Mouse (Mus musculus) bone marrow, adult 2 months (tissue): ENCODE data around the gene Pxdc1. TPM values are rescaled to one million over a fixed set of nuclear protein-coding genes. Genes with fewer than 3 reads are reported as not detected.

Source experiments
- H3K27ac ChIP-seq: fragments of 200-500 bp; 2 replicates; pipeline ENCODE4 v1.5.1; 2012; ENCODE audit warnings: low read depth, mild to moderate bottlenecking, control low read depth, inconsistent platforms, low read length; ENCODE audit not compliant: control insufficient read depth, poor library complexity, insufficient read depth
- H3K4me1 ChIP-seq: fragments of 200-500 bp; 2 replicates; pipeline ENCODE4 v1.6.1; 2011; ENCODE audit warnings: low read length; ENCODE audit not compliant: control insufficient read depth, insufficient read depth
- H3K4me3 ChIP-seq: fragments of 200-500 bp; replicated peaks from 2 replicates; pipeline ENCODE3; 2011; ENCODE audit warnings: mild to moderate bottlenecking, low read depth, low read length, control low read depth; ENCODE audit not compliant: control insufficient read depth
- CTCF ChIP-seq: fragments of 200-500 bp; IDR thresholded peaks from 2 replicates; pipeline ENCODE4 v1.5.1; 2011; ENCODE audit warnings: low read length, control low read depth; ENCODE audit not compliant: control insufficient read depth, insufficient read depth
- POLR2A ChIP-seq: fragments of 200-500 bp; IDR thresholded peaks from 2 replicates; pipeline ENCODE4 v1.6.1; 2011; ENCODE audit warnings: low read depth, mild to moderate bottlenecking, control low read depth, low read length, borderline replicate concordance; ENCODE audit not compliant: control insufficient read depth
- WGBS: fragments of 180-500 bp; shearing (Covaris S2); methylation state at CpG from one replicate; pipeline ENCODE4 v1.1.7; 2018; 5-methylcytosine and 5-hydroxymethylcytosine counted together
- polyA plus RNA-seq: library from polyadenylated mRNA; stranded (reverse); fragments of >200 nt; gene quantifications from 2 replicates; pipeline ENCODE4 v1.2.4, GENCODE M21; 2011; ENCODE audit warnings: low replicate concordance; ENCODE audit not compliant: missing spikeins, insufficient read depth, insufficient read length

The Pxdc1 gene
- polyA plus RNA-seq, 1 experiment, result 5.0 TPM

GRCm38 (mm10) chr13:34683270-34683669, 30.0 kb upstream of the Pxdc1 start:
- WGBS, result 79% methylated on average over 9 of the region's 9 CpGs
- no peak overlapping the region for H3K4me3 ChIP-seq

GRCm38 (mm10) chr13:34676507-34676906, 23.2 kb upstream of the Pxdc1 start:
- TF ChIP-seq POLR2A, result no peak
- TF ChIP-seq CTCF, result no peak
- no peak overlapping the region for H3K4me3 ChIP-seq
- 66% methylated on average over 5 of the region's 5 CpGs for WGBS
- no peaks in the 10 kb centered on the region; the same call in 1 of the 2 replicates for H3K4me1 ChIP-seq
- H3K27ac ChIP-seq, result no peak overlapping the region

More at GRCm38 (mm10) chr13:34683270-34683669, 30.0 kb upstream of the Pxdc1 start:
- TF ChIP-seq CTCF, result no peak
- no peak for TF ChIP-seq POLR2A
- Histone ChIP-seq H3K4me1 (no peaks in the 10 kb centered on the region; the same call in 1 of the 2 replicates), H3K27ac (no peak overlapping the region)

- Histone ChIP-seq H3K27ac (no peak overlapping the region), H3K4me1 (no peaks in the 10 kb centered on the region; the same call in 1 of the 2 replicates), H3K4me3 (no peak overlapping the region)
- WGBS, result 59% methylated on average over 7 of the region's 7 CpGs
- no peak for TF ChIP-seq POLR2A
- no peak for TF ChIP-seq CTCF
Measured at GRCm38 (mm10) chr13:34675847-34676383, 22.6 kb upstream of the Pxdc1 start.

DNA sequence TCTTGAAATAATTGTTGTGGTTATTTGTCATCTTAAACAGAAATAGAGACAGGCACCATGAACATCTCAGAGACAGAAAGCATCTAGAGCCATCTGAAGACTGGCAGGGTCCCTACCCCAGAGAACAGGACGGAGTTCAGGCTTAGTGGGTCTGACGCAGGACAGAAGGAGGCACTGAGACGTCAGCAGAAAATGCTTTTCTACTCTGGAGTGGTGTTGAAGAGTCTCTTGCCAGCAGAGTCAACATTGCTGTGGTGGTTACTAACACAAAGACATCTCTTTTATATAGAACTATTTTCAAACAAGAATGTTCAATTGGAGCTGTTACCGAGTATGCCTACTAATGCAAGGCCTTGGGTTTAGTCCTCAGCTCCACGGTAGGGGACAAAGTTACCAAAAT, 20.1 kb upstream of the Pxdc1 start:
- H3K4me1 ChIP-seq, result no peaks in the 10 kb centered on the region; the same call in 1 of the 2 replicates
- no peak for TF ChIP-seq POLR2A
- no peak for TF ChIP-seq CTCF
- 82% methylated on average over 5 of the region's 5 CpGs for WGBS
- no peak overlapping the region for H3K27ac ChIP-seq
- no peak overlapping the region for H3K4me3 ChIP-seq

DNA sequence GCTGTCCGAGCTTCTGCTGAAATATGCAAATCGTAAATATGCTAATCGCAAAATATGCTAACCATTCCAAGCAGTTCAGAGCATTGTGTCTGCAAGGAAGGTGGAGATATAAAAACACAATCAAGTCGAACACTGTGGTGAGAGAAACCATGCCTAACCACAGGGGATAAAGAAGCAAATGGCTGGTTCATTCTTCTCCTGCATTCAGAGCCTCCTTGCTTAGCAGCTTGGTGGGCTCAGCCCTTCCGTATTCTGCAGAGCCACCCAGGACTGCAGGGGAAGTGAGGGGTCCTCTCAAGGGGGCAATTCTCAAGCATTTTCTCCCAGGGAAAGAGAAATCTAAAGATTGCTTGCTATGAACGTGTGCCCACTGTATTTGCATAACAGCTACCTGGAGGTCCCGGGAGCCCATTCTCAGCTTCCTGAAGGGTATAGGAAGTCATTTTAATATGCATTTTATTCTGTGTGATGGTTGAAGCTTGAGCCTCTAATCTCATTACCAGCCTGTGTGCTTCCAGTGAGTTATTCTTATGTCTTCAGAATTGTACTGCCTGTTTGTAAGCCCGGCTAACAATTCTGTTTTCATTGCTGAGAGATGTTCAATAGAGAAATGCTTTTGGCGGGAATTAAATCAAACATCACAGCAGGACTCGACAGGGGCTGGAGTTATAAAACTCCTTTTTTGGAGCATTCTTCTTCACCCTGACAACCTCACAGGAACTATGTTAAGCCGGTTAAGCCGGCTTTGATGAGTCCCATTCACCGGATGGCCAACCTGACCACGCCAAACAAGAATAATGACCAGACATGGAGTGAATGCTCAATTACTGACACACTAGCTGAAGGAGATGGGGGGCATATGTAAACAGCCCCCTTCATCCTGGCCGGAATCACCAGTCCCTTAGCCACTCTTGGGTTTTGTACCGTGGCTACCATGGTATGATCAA, 16.9 kb upstream of the Pxdc1 start:
- no peak overlapping the region for H3K4me3 ChIP-seq
- peaks cover 1% of the 10 kb centered on the region; the same call in 1 of the 2 replicates for H3K4me1 ChIP-seq
- H3K27ac ChIP-seq, result no peak overlapping the region
- 65% methylated on average over 16 of the region's 16 CpGs for WGBS
- TF ChIP-seq POLR2A, result no peak
- TF ChIP-seq CTCF, result no peak

- Histone ChIP-seq H3K4me1 (peaks cover 1% of the 10 kb centered on the region; the same call in 1 of the 2 replicates), H3K27ac (peak overlapping the region; percentile 16), H3K4me3 (no peak overlapping the region)
- TF ChIP-seq POLR2A (no peak), CTCF (no peak)
- 6% methylated on average over 8 of the region's 8 CpGs for WGBS
Measured at GRCm38 (mm10) chr13:34667197-34667596, 13.9 kb upstream of the Pxdc1 start.

GRCm38 (mm10) chr13:34665074-34665473, 11.8 kb upstream of the Pxdc1 start:
- Histone ChIP-seq H3K27ac (no peak overlapping the region), H3K4me3 (no peak overlapping the region), H3K4me1 (peaks cover 1% of the 10 kb centered on the region; the same call in 1 of the 2 replicates)
- no peak for TF ChIP-seq POLR2A
- no peak for TF ChIP-seq CTCF
- WGBS, result 76% methylated on average over 4 of the region's 4 CpGs

DNA sequence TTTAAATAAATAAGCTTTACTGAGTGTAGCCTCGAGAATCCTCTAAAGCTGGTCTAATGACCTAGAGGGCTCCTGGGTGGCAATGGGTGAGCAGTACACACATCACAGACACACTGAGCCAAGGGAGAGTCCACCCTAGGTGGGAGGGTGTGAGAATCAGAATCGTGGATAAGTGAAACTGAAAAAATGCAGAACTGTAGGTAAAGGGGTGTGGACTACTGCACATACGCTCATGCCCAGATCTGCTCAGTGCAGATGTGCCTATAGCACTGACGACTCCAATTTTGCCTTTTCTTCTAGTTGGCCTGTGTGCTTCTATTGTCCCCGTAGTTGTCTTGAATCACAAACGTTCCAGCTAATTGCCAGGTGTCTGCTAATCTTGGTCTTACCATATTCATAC, 10.5 kb upstream of the Pxdc1 start:
- WGBS, result 70% methylated on average over 6 of the region's 6 CpGs
- H3K4me3 ChIP-seq, result no peak overlapping the region
- peaks cover 1% of the 10 kb centered on the region; the same call in 1 of the 2 replicates for H3K4me1 ChIP-seq

GRCm38 (mm10) chr13:34659507-34659906, 6.2 kb upstream of the Pxdc1 start:
- TF ChIP-seq CTCF, result no peak
- TF ChIP-seq POLR2A, result no peak
- Histone ChIP-seq H3K4me3 (no peak overlapping the region), H3K4me1 (no peaks in the 10 kb centered on the region; the same call in 1 of the 2 replicates), H3K27ac (no peak overlapping the region)
- WGBS, result 63% methylated on average over 4 of the region's 4 CpGs

More for the DNA sequence above, 10.5 kb upstream of the Pxdc1 start:
- no peak overlapping the region for H3K27ac ChIP-seq
- TF ChIP-seq POLR2A (no peak), CTCF (no peak)
